10 mouse cellular contexts compared by ENCODE assay signal in genomic region chr16:35941382-35941781, GRCm38 (mm10). TPM values are rescaled to one million over a fixed set of nuclear protein-coding genes. Genes with fewer than 3 reads are reported as not detected.
DNase-seq lines count a peak whose midpoint lies in the region; ATAC-seq and TF ChIP-seq lines count a peak whose summit lies in the region.
"Had no signal": no experiment of that assay in that cellular context is flagged by ENCODE, and none has a peak within 500 bp of the region (broad histone marks: within the 10 kb centered on the region; RNA-seq: fewer than 3 reads in every experiment).

No protein-coding gene starts in this region.

- WGBS in hindbrain, embryonic 11.5 days = 85% methylated on average over 7 of the region's 7 CpGs
- WGBS in hindbrain, embryonic 16.5 days = 85% methylated on average over 7 of the region's 7 CpGs
- 71% methylated on average over 7 of the region's 7 CpGs for WGBS in bone marrow, adult 2 months

- H3K4me2 ChIP-seq in hindbrain, embryonic 11.5 days (replicated peaks; ENCODE audit: low read depth, low read length) = no peak overlapping the region
- no peak overlapping the region for H3K4me2 ChIP-seq in hindbrain, embryonic 16.5 days (ENCODE audit: low read length)

- DNase-seq in hindbrain, embryonic 11.5 days (ENCODE audit: low spot score) = peak; percentile 10
- peak; percentile 60 for DNase-seq in CD4-positive helper T cell, adult 2 months (ENCODE audit: low read depth, low spot score)
- peak; percentile 33 for DNase-seq in lung, postnatal 36 days
- DNase-seq in neural tube, embryonic 10.5 days (ENCODE audit: extremely low spot score, low spot score) = no peak
- DNase-seq in urinary bladder, adult 18-20 months (ENCODE audit: low spot score in 2 of 2) = no peak
- DNase-seq in ovary, postnatal 14 days (ENCODE audit: low spot score) = no peak
- DNase-seq: cerebellum, adult 8-10 months; layer of hippocampus, postnatal 36 days had no signal

- ATAC-seq in hindbrain, embryonic 11.5 days (ENCODE audit: low FRiP score) = no peak
- ATAC-seq in hindbrain, embryonic 16.5 days = no peak

- H3K4me3 ChIP-seq in hindbrain, embryonic 11.5 days (ENCODE audit: low read depth, low read length) = no peak overlapping the region
- no peak overlapping the region for H3K4me3 ChIP-seq in hindbrain, embryonic 16.5 days (ENCODE audit: low read length)
- H3K4me3 ChIP-seq in bone marrow, adult 2 months (replicated peaks; ENCODE audit: control insufficient read depth, low read depth, low read length) = no peak overlapping the region

- peak; percentile 60 for TF ChIP-seq CTCF in bone marrow, adult 2 months (IDR thresholded peaks at IDR 0.05; ENCODE audit: control insufficient read depth, insufficient read depth, low read length)

- TF ChIP-seq POLR2A in bone marrow, adult 2 months (IDR thresholded peaks at IDR 0.05; ENCODE audit: borderline replicate concordance, control insufficient read depth, low read depth, low read length) = no peak

- H3K9me3 ChIP-seq in hindbrain, embryonic 11.5 days (ENCODE audit: control insufficient read depth, low read length) = no peaks in the 10 kb centered on the region
- H3K9me3 ChIP-seq in hindbrain, embryonic 16.5 days (ENCODE audit: control insufficient read depth, low read length) = no peaks in the 10 kb centered on the region

- H3K9ac ChIP-seq in hindbrain, embryonic 11.5 days (ENCODE audit: low read depth, low read length) = no peak overlapping the region
- no peak overlapping the region for H3K9ac ChIP-seq in hindbrain, embryonic 16.5 days (ENCODE audit: low read depth, low read length)

- H3K27me3 ChIP-seq in hindbrain, embryonic 11.5 days (ENCODE audit: control insufficient read depth, insufficient read depth, low read length) = peaks cover 6% of the 10 kb centered on the region; the same call in 1 of the 2 replicates
- 0 out of 2 replicates have a peak, but pooled peaks cover 2% of the 10 kb centered on the region for H3K27me3 ChIP-seq in hindbrain, embryonic 16.5 days (replicated peaks; ENCODE audit: control insufficient read depth, insufficient read depth, low read length)

- H3K4me1 ChIP-seq in hindbrain, embryonic 11.5 days (replicated peaks; ENCODE audit: control insufficient read depth, insufficient read depth, low read length) = peaks cover 3% of the 10 kb centered on the region; the same call in 1 of the 2 replicates
- H3K4me1 ChIP-seq in hindbrain, embryonic 16.5 days (ENCODE audit: control insufficient read depth, insufficient read depth, low read depth, low read length) = peaks cover 11% of the 10 kb centered on the region
- no peaks in the 10 kb centered on the region; the same call in 1 of the 2 replicates for H3K4me1 ChIP-seq in bone marrow, adult 2 months (ENCODE audit: control insufficient read depth, insufficient read depth, low read length)

- no peak overlapping the region for H3K27ac ChIP-seq in hindbrain, embryonic 11.5 days (ENCODE audit: low read depth, low read length)
- no peak overlapping the region for H3K27ac ChIP-seq in hindbrain, embryonic 16.5 days (ENCODE audit: low read depth, low read length)
- H3K27ac ChIP-seq in bone marrow, adult 2 months (ENCODE audit: control insufficient read depth, insufficient read depth, low read depth, low read length, poor library complexity) = no peak overlapping the region

- no peaks in the 10 kb centered on the region for H3K36me3 ChIP-seq in hindbrain, embryonic 11.5 days (ENCODE audit: control insufficient read depth, insufficient read depth, low read length)
- no peaks in the 10 kb centered on the region for H3K36me3 ChIP-seq in hindbrain, embryonic 16.5 days (ENCODE audit: control insufficient read depth, insufficient read depth, low read length)

RNA-seq across cellular contexts. Expression of gene Dtx3l, which starts 2.4 kb away (rescaled TPM):
- polyA plus RNA-seq in hindbrain, embryonic 11.5 days (2014; fragmentation: Nextera tagmentation; extraction: Ambion mirVana) = 2.2 and 2.5 TPM in 2 replicates
- 1.4 and 1.5 TPM in 2 replicates for polyA plus RNA-seq in hindbrain, embryonic 16.5 days (2015; fragmentation: Nextera tagmentation; extraction: Ambion mirVana)
- 5.5 and 9.2 TPM in 2 replicates for polyA plus RNA-seq in bone marrow, adult 2 months (2011; ENCODE audit: insufficient read depth, insufficient read length, low replicate concordance, missing spikeins)

RNA-seq across cellular contexts. Expression of gene Parp9, which starts 3.1 kb away (rescaled TPM):
- 2.0 and 2.7 TPM in 2 replicates for polyA plus RNA-seq in hindbrain, embryonic 11.5 days (2014; fragmentation: Nextera tagmentation; extraction: Ambion mirVana)
- 1.8 and 2.2 TPM in 2 replicates for polyA plus RNA-seq in hindbrain, embryonic 16.5 days (2015; fragmentation: Nextera tagmentation; extraction: Ambion mirVana)
- polyA plus RNA-seq in bone marrow, adult 2 months (2011; ENCODE audit: insufficient read depth, insufficient read length, low replicate concordance, missing spikeins) = 18.7 and 19.6 TPM in 2 replicates

RNA-seq across cellular contexts. Expression of gene Kpna1, which starts 37.2 kb away (rescaled TPM):
- 82.4 and 96.6 TPM in 2 replicates for polyA plus RNA-seq in hindbrain, embryonic 11.5 days (2014; fragmentation: Nextera tagmentation; extraction: Ambion mirVana)
- polyA plus RNA-seq in hindbrain, embryonic 16.5 days (2015; fragmentation: Nextera tagmentation; extraction: Ambion mirVana) = 64.3 and 80.6 TPM in 2 replicates
- polyA plus RNA-seq in bone marrow, adult 2 months (2011; ENCODE audit: insufficient read depth, insufficient read length, low replicate concordance, missing spikeins) = 26.7 and 48.3 TPM in 2 replicates

Comparison
In these comparisons a context has a peak if more than half of its experiments do, and no peak if none do; other contexts are left out.
1. DNase-seq: peak in hindbrain, embryonic 11.5 days (single experiment), CD4-positive helper T cell, adult 2 months (single experiment) and lung, postnatal 36 days (single experiment); none in neural tube, embryonic 10.5 days (single experiment), urinary bladder, adult 18-20 months (0 of 2) and ovary, postnatal 14 days (single experiment).